Mouse (Mus musculus) olfactory bulb, adult 2 months (tissue): ENCODE measurements around the gene Sec61b.

ENCODE experiments used
- CTCF ChIP-seq: fragments of 200-500 bp; IDR thresholded peaks from 2 replicates; pipeline ENCODE4 v1.5.1; 2012; ENCODE audit warnings: low read depth, mild to moderate bottlenecking, low read length, moderate library complexity; ENCODE audit not compliant: insufficient read depth
- POLR2A ChIP-seq: fragments of 200-500 bp; IDR thresholded peaks from 2 replicates; pipeline ENCODE4 v1.6.1; 2012; ENCODE audit warnings: mild to moderate bottlenecking, low read depth, low read length, moderate library complexity; ENCODE audit not compliant: insufficient read depth

DNA sequence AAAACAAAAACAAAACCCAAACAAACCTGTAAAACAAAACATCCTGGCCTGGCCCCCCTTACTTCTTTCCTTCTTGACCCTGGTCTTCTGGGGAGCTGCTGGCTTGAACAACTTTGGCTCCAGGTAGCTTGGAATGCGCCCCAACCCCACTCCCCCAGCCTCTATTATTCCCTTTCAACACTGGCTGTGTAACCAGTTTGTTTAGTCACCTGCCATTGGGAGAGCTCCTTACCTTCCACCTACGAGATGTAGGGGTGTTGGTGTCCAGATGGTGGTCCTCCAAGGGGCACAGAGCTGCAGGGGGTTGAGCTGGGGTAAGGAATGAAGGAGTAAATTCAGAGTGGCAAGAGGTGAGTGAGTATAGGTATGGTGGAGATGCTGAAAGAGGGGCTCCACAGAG is 7.3 kb upstream of the Sec61b start:
- TF ChIP-seq CTCF: no peak
- no peak for TF ChIP-seq POLR2A
